Mouse (Mus musculus) urinary bladder, adult 18-20 months (tissue): ENCODE results near the gene Ctnna2.
A peak's percentile ranks its signal among the peaks of the same experiment; 100 is the strongest.

Experiments
- DNase-seq, 2 experiments: peaks; one replicate each; pipeline ENCODE4 v3.0.0; 2022; ENCODE audit warnings: low spot score in 2 of 2, mixed read lengths in 2 of 2

Gene Ctnna2

GRCm38 (mm10) chr6:77157028-77157427, 822.5 kb downstream of the Ctnna2 start:
- DNase-seq: no peak

- no peak for DNase-seq
Measured at GRCm38 (mm10) chr6:77139306-77139920, 840.1 kb downstream of the Ctnna2 start.

- no peak for DNase-seq
Measured at GRCm38 (mm10) chr6:77120926-77121325, 858.6 kb downstream of the Ctnna2 start.

- no peak for DNase-seq
Measured at GRCm38 (mm10) chr6:77120510-77120909, 859.0 kb downstream of the Ctnna2 start.

- DNase-seq: no peak
Measured at GRCm38 (mm10) chr6:77109095-77109945, 870.2 kb downstream of the Ctnna2 start.

GRCm38 (mm10) chr6:77101047-77101446, 878.5 kb downstream of the Ctnna2 start:
- DNase-seq: no peak

- no peak for DNase-seq
Measured at GRCm38 (mm10) chr6:77098540-77098939, 881.0 kb downstream of the Ctnna2 start.

- no peak for DNase-seq
Measured at GRCm38 (mm10) chr6:77075396-77076376, 903.8 kb downstream of the Ctnna2 start.

- DNase-seq: no peak
Measured at GRCm38 (mm10) chr6:77069595-77069994, 909.9 kb downstream of the Ctnna2 start.

GRCm38 (mm10) chr6:77050690-77051089, 928.8 kb downstream of the Ctnna2 start:
- no peak for DNase-seq

- no peak for DNase-seq
Measured at GRCm38 (mm10) chr6:77050193-77050592, 929.3 kb downstream of the Ctnna2 start.

GRCm38 (mm10) chr6:77047568-77047967, 931.9 kb downstream of the Ctnna2 start:
- no peak for DNase-seq

- no peak for DNase-seq
Measured at GRCm38 (mm10) chr6:77025066-77025465, 954.4 kb downstream of the Ctnna2 start.

GRCm38 (mm10) chr6:77013194-77013593, 966.3 kb downstream of the Ctnna2 start:
- no peak for DNase-seq

- DNase-seq: no peak
Measured at GRCm38 (mm10) chr6:77011001-77011400, 968.5 kb downstream of the Ctnna2 start.

GRCm38 (mm10) chr6:76992128-76992527, 987.4 kb downstream of the Ctnna2 start:
- no peak for DNase-seq

- no peak for DNase-seq
Measured at GRCm38 (mm10) chr6:76984773-76985172, 994.7 kb downstream of the Ctnna2 start.

GRCm38 (mm10) chr6:76981651-76982050, 997.8 kb downstream of the Ctnna2 start:
- DNase-seq: no peak

- peak; percentile 3 to 26 for DNase-seq
Measured at GRCm38 (mm10) chr6:76979247-76979850, 1000.1 kb downstream of the Ctnna2 start.

- DNase-seq: peak; percentile 28 to 75
Measured at GRCm38 (mm10) chr6:76977817-76978216, 1001.7 kb downstream of the Ctnna2 start.

GRCm38 (mm10) chr6:76974297-76974696, 1005.2 kb downstream of the Ctnna2 start:
- DNase-seq: no peak
